Mouse (Mus musculus): ENCODE data around the gene Tlr4. TPM values are rescaled to one million over a fixed set of nuclear protein-coding genes. Genes with fewer than 3 reads are reported as not detected.

Tlr4 gene
- polyA plus RNA-seq, 1 experiment = not detected

GRCm38 (mm10) chr4:66873342-66873741 lies 46.0 kb downstream of the Tlr4 start:
- no peak for TF ChIP-seq GATA1 (IDR thresholded peaks at IDR 0.05; ENCODE audit: low read length)

GRCm38 (mm10) chr4:66875751-66876150 lies 48.4 kb downstream of the Tlr4 start:
- no peak for TF ChIP-seq GATA1 (IDR thresholded peaks at IDR 0.05; ENCODE audit: low read length)

GRCm38 (mm10) chr4:66877609-66878008 lies 50.2 kb downstream of the Tlr4 start:
- TF ChIP-seq GATA1 (IDR thresholded peaks at IDR 0.05; ENCODE audit: low read length) = no peak

GRCm38 (mm10) chr4:66881496-66881895 lies 54.1 kb downstream of the Tlr4 start:
- no peak for TF ChIP-seq GATA1 (IDR thresholded peaks at IDR 0.05; ENCODE audit: low read length)

- no peak for TF ChIP-seq GATA1 (IDR thresholded peaks at IDR 0.05; ENCODE audit: low read length)
Observed at GRCm38 (mm10) chr4:66883264-66883663, 55.9 kb downstream of the Tlr4 start.

- no peak for TF ChIP-seq GATA1 (IDR thresholded peaks at IDR 0.05; ENCODE audit: low read length)
Observed at GRCm38 (mm10) chr4:66894547-66894946, 67.2 kb downstream of the Tlr4 start.

- no peak for TF ChIP-seq GATA1 (IDR thresholded peaks at IDR 0.05; ENCODE audit: low read length)
Observed at GRCm38 (mm10) chr4:66894981-66895380, 67.6 kb downstream of the Tlr4 start.

GRCm38 (mm10) chr4:66900126-66900525 lies 72.7 kb downstream of the Tlr4 start:
- TF ChIP-seq GATA1 (IDR thresholded peaks at IDR 0.05; ENCODE audit: low read length) = no peak

- TF ChIP-seq GATA1 (IDR thresholded peaks at IDR 0.05; ENCODE audit: low read length) = no peak
Observed at GRCm38 (mm10) chr4:66901498-66901897, 74.1 kb downstream of the Tlr4 start.

- no peak for TF ChIP-seq GATA1 (IDR thresholded peaks at IDR 0.05; ENCODE audit: low read length)
Observed at GRCm38 (mm10) chr4:66908376-66908775, 81.0 kb downstream of the Tlr4 start.

- no peak for TF ChIP-seq GATA1 (IDR thresholded peaks at IDR 0.05; ENCODE audit: low read length)
Observed at GRCm38 (mm10) chr4:66919630-66920372, 92.4 kb downstream of the Tlr4 start.

- no peak for TF ChIP-seq GATA1 (IDR thresholded peaks at IDR 0.05; ENCODE audit: low read length)
Observed at GRCm38 (mm10) chr4:66923616-66924276, 96.4 kb downstream of the Tlr4 start.

- TF ChIP-seq GATA1 (IDR thresholded peaks at IDR 0.05; ENCODE audit: low read length) = no peak
Observed at GRCm38 (mm10) chr4:66926066-66926465, 98.7 kb downstream of the Tlr4 start.

GRCm38 (mm10) chr4:66927537-66928088 lies 100.2 kb downstream of the Tlr4 start:
- TF ChIP-seq GATA1 (IDR thresholded peaks at IDR 0.05; ENCODE audit: low read length) = no peak

- no peak for TF ChIP-seq GATA1 (IDR thresholded peaks at IDR 0.05; ENCODE audit: low read length)
Observed at GRCm38 (mm10) chr4:66938489-66939061, 111.2 kb downstream of the Tlr4 start.

- no peak for TF ChIP-seq GATA1 (IDR thresholded peaks at IDR 0.05; ENCODE audit: low read length)
Observed at GRCm38 (mm10) chr4:66941894-66942293, 114.5 kb downstream of the Tlr4 start.
